Mouse (Mus musculus) ES-Bruce4 (cell line): Measurements from ENCODE around the gene Ugt1a6b.

ENCODE experiments used
- CTCF ChIP-seq: IDR thresholded peaks from one replicate; pipeline ENCODE4 v1.8.1; 2011; ENCODE audit warnings: low read depth, low read length
- EP300 ChIP-seq: IDR thresholded peaks from 2 replicates; pipeline ENCODE4 v1.6.1; 2011; ENCODE audit warnings: low read depth, low read length; ENCODE audit not compliant: insufficient read depth
- POLR2A ChIP-seq: IDR thresholded peaks from one replicate; pipeline ENCODE4 v1.8.1; 2011; ENCODE audit warnings: low read length; ENCODE audit not compliant: insufficient read depth

DNA sequence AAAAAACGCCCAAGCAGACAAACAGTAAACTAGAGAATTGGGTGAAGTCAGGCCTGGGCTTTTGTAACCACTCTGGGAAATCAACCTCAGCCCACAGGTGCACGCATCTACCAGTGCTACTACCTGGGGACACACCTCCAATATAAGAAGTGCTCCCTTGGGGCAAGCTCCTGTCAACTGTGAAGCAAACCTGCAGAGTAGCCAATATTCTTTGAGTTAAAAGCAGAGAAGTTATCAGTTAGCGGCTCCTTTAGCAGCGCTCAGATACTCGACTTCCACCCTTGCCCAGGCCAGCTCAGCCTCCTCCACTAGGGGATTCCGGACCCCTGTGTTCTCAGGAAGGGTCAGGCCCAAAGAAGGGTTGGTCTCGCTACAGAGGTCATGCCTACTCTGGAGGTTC is 158.7 kb downstream of the Ugt1a6b start:
- TF ChIP-seq CTCF (no peak), EP300 (no peak), POLR2A (no peak)
